Mouse (Mus musculus): ENCODE results near the gene Vmo1. TPM values are rescaled to one million over a fixed set of nuclear protein-coding genes. Genes with fewer than 3 reads are reported as not detected.

Gene Vmo1
- polyA plus RNA-seq, 1 experiment from 2014 or later, result not detected

DNA sequence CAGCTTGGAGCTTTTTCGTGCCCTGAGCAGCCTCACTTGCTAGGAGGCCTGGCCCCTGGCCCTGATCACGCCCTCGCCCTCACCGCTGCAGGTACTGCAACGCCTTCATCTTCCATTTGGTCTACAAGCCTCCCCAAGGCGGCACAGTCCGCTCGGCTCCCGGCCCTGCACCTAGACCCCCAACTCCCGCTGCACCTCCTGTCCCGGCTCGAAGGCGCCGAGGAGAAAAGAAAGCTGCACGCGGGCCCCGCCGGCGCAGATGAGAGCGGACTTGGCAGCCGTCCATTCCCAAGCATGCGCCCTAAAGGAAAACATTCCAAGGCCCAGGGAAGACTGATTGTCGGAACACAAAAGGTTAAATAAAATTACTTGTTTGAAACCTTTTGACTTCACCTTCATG lies 48.6 kb downstream of the Vmo1 start:
- H3K4me2 ChIP-seq (replicated peaks), result peak overlapping the region; percentile 31
- no peak overlapping the region for H3K27ac ChIP-seq (replicated peaks)
- no peaks in the 10 kb centered on the region for H3K9me3 ChIP-seq
- no peak overlapping the region for H3K9ac ChIP-seq (replicated peaks)
- no peaks in the 10 kb centered on the region for H3K36me3 ChIP-seq
- WGBS, result 16% methylated on average over 23 of the region's 23 CpGs
- peaks cover 54% of the 10 kb centered on the region for H3K27me3 ChIP-seq
- ATAC-seq (ENCODE audit: low FRiP score, low read depth), result no peak
- H3K4me1 ChIP-seq, result peaks cover 9% of the 10 kb centered on the region; the same call in 1 of the 2 replicates
- H3K4me3 ChIP-seq, result 0 out of 2 replicates have a peak overlapping the region, but pooled peaks have one; percentile 9

DNA sequence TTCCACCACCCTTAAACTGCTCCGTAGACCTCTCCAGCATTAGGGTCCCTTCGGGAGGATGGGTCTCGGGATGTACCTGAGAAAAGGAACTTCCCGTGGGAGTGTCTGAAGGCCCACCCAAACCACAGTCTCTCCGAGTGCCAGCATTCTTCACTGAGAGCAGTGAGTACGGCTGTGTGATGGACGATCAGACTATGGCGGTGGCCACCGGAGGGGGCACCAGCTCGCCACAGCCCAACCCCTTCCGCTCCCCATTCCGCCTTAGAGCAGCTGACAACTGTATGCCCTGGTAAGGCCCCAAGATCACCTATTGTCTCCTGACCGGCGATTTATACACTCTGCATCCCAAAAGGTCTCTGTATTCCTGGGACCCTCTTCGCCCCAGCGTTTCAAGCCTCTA lies 49.2 kb downstream of the Vmo1 start:
- Histone ChIP-seq H3K4me1 (peaks cover 9% of the 10 kb centered on the region; the same call in 1 of the 2 replicates), H3K27ac (replicated peaks) (no peak overlapping the region), H3K9me3 (no peaks in the 10 kb centered on the region), H3K27me3 (peaks cover 60% of the 10 kb centered on the region), H3K9ac (replicated peaks) (0 out of 2 replicates have a peak overlapping the region, but pooled peaks have one; percentile 1), H3K4me3 (peak overlapping the region; percentile 11; the same call in 1 of the 2 replicates), H3K36me3 (no peaks in the 10 kb centered on the region), H3K4me2 (replicated peaks) (peak overlapping the region; percentile 31)
- no peak for ATAC-seq (ENCODE audit: low FRiP score, low read depth)
- WGBS, result 23% methylated on average over 16 of the region's 16 CpGs

DNA sequence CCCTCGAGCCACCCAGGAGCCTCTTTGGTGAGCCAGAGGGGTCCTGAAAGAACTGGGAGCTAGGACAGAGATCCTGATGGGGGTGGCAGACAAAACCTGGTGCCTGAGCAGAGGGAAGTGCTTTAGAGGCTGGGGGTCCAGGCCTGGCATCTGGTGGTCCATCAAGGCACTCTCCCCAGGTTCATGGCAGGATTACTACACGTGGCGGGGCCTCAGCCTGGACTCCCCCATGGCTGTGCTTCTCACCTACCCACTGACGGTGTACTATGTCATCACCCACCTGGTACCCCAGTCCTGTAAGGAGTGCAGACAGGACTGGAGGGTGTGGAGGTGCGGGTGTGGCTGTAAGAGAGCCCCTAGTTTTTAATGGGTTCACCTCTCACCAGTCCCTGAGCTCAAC lies 50.4 kb downstream of the Vmo1 start:
- no peak overlapping the region for H3K4me3 ChIP-seq
- 78% methylated on average over 5 of the region's 5 CpGs for WGBS
- no peak overlapping the region for H3K9ac ChIP-seq (replicated peaks)
- ATAC-seq (ENCODE audit: low FRiP score, low read depth), result no peak
- peaks cover 17% of the 10 kb centered on the region for H3K4me1 ChIP-seq
- no peak overlapping the region for H3K4me2 ChIP-seq (replicated peaks)
- H3K9me3 ChIP-seq, result no peaks in the 10 kb centered on the region
- H3K27me3 ChIP-seq, result peaks cover 73% of the 10 kb centered on the region
- no peaks in the 10 kb centered on the region for H3K36me3 ChIP-seq
- no peak overlapping the region for H3K27ac ChIP-seq (replicated peaks)

Other genes with a start within 250 kb of the Vmo1 start
- not detected in 2 replicates for gene Alox12e, start 192.0 kb downstream of the Vmo1 start, polyA plus RNA-seq (2016; fragmentation: Nextera tagmentation; extraction: Ambion mirVana)
- gene Alox15, start 162.6 kb downstream of the Vmo1 start, polyA plus RNA-seq (2016; fragmentation: Nextera tagmentation; extraction: Ambion mirVana), result 0.14 and 0.21 TPM in 2 replicates
- gene Pelp1, start 104.6 kb downstream of the Vmo1 start, polyA plus RNA-seq (2016; fragmentation: Nextera tagmentation; extraction: Ambion mirVana), result 40.0 and 40.3 TPM in 2 replicates
- 37.0 and 41.1 TPM in 2 replicates for gene Arrb2, start 82.0 kb downstream of the Vmo1 start, polyA plus RNA-seq (2016; fragmentation: Nextera tagmentation; extraction: Ambion mirVana)
- gene Med11, start 62.7 kb downstream of the Vmo1 start, polyA plus RNA-seq (2016; fragmentation: Nextera tagmentation; extraction: Ambion mirVana), result 37.6 and 39.2 TPM in 2 replicates
- 0.21 and 0.33 TPM in 2 replicates for gene Zmynd15, start 55.2 kb downstream of the Vmo1 start, polyA plus RNA-seq (2016; fragmentation: Nextera tagmentation; extraction: Ambion mirVana)
- 1.6 and 1.7 TPM in 2 replicates for gene Cxcl16, start 54.6 kb downstream of the Vmo1 start, polyA plus RNA-seq (2016; fragmentation: Nextera tagmentation; extraction: Ambion mirVana)
- 0.46 TPM in 1 of 2 replicates, not detected in the other for gene Tm4sf5, start 9.4 kb downstream of the Vmo1 start, polyA plus RNA-seq (2016; fragmentation: Nextera tagmentation; extraction: Ambion mirVana)
- gene Gltpd2, start 4.6 kb upstream of the Vmo1 start, polyA plus RNA-seq (2016; fragmentation: Nextera tagmentation; extraction: Ambion mirVana), result 0.26 TPM in 1 of 2 replicates, not detected in the other
- gene Psmb6, start 10.8 kb upstream of the Vmo1 start, polyA plus RNA-seq (2016; fragmentation: Nextera tagmentation; extraction: Ambion mirVana), result 774 and 783 TPM in 2 replicates
- not detected in 2 replicates for gene Gm40193, start 18.3 kb upstream of the Vmo1 start, polyA plus RNA-seq (2016; fragmentation: Nextera tagmentation; extraction: Ambion mirVana)
- 4.0 and 5.7 TPM in 2 replicates for gene Pld2, start 25.4 kb upstream of the Vmo1 start, polyA plus RNA-seq (2016; fragmentation: Nextera tagmentation; extraction: Ambion mirVana)
- gene Mink1, start 48.3 kb upstream of the Vmo1 start, polyA plus RNA-seq (2016; fragmentation: Nextera tagmentation; extraction: Ambion mirVana), result 14.7 and 16.8 TPM in 2 replicates
- not detected in 2 replicates for gene 4930544D05Rik, start 101.2 kb upstream of the Vmo1 start, polyA plus RNA-seq (2016; fragmentation: Nextera tagmentation; extraction: Ambion mirVana)
- 0.32 TPM in 1 of 2 replicates, not detected in the other for gene Chrne, start 104.6 kb upstream of the Vmo1 start, polyA plus RNA-seq (2016; fragmentation: Nextera tagmentation; extraction: Ambion mirVana)
- gene Gp1ba, start 124.5 kb upstream of the Vmo1 start, polyA plus RNA-seq (2016; fragmentation: Nextera tagmentation; extraction: Ambion mirVana), result 0.35 and 0.37 TPM in 2 replicates
- gene Rnf167, start 132.6 kb upstream of the Vmo1 start, polyA plus RNA-seq (2016; fragmentation: Nextera tagmentation; extraction: Ambion mirVana), result 96.6 and 101 TPM in 2 replicates
- gene Slc25a11, start 132.9 kb upstream of the Vmo1 start, polyA plus RNA-seq (2016; fragmentation: Nextera tagmentation; extraction: Ambion mirVana), result 138 and 149 TPM in 2 replicates
- gene Pfn1, start 140.0 kb upstream of the Vmo1 start, polyA plus RNA-seq (2016; fragmentation: Nextera tagmentation; extraction: Ambion mirVana), result 1,047 and 1,099 TPM in 2 replicates
- gene Eno3, start 142.6 kb upstream of the Vmo1 start, polyA plus RNA-seq (2016; fragmentation: Nextera tagmentation; extraction: Ambion mirVana), result 12.0 and 12.7 TPM in 2 replicates
- 156 and 160 TPM in 2 replicates for gene Spag7, start 154.8 kb upstream of the Vmo1 start, polyA plus RNA-seq (2016; fragmentation: Nextera tagmentation; extraction: Ambion mirVana)
- gene Camta2, start 173.5 kb upstream of the Vmo1 start, polyA plus RNA-seq (2016; fragmentation: Nextera tagmentation; extraction: Ambion mirVana), result 13.0 and 14.9 TPM in 2 replicates
- gene Inca1, start 185.5 kb upstream of the Vmo1 start, polyA plus RNA-seq (2016; fragmentation: Nextera tagmentation; extraction: Ambion mirVana), result 0.86 and 1.3 TPM in 2 replicates
- gene Kif1c, start 185.9 kb upstream of the Vmo1 start, polyA plus RNA-seq (2016; fragmentation: Nextera tagmentation; extraction: Ambion mirVana), result 2.0 and 2.2 TPM in 2 replicates
- 10.6 and 11.7 TPM in 2 replicates for gene Zfp3, start 249.6 kb upstream of the Vmo1 start, polyA plus RNA-seq (2016; fragmentation: Nextera tagmentation; extraction: Ambion mirVana)

All from midbrain, embryonic 12.5 days (tissue).